Mouse (Mus musculus): ENCODE measurements around the gene Lamb1. TPM values are rescaled to one million over a fixed set of nuclear protein-coding genes. Genes with fewer than 3 reads are reported as not detected.

Gene Lamb1
- total RNA-seq, 2 experiments from 2014 or later = 10.8 to 13.2 TPM

- DNase-seq (ENCODE audit: low spot score) = no peak
These were observed 16.4 kb upstream of the Lamb1 start for GRCm38 (mm10) chr12:31248681-31249080.

GRCm38 (mm10) chr12:31252259-31252658, 12.8 kb upstream of the Lamb1 start:
- DNase-seq (ENCODE audit: low spot score) = no peak

- no peak for DNase-seq (ENCODE audit: low spot score)
These were observed 10.1 kb upstream of the Lamb1 start for GRCm38 (mm10) chr12:31254978-31255377.

- no peak for DNase-seq (ENCODE audit: low spot score)
These were observed 8.7 kb upstream of the Lamb1 start for GRCm38 (mm10) chr12:31256121-31256903.

- DNase-seq (ENCODE audit: low spot score) = peak; percentile 36
These were observed 3.2 kb upstream of the Lamb1 start for GRCm38 (mm10) chr12:31261882-31262281.

GRCm38 (mm10) chr12:31263921-31264320, 1.1 kb upstream of the Lamb1 start:
- DNase-seq (ENCODE audit: low spot score) = no peak

GRCm38 (mm10) chr12:31265722-31266431, 843 bp downstream of the Lamb1 start:
- no peak for DNase-seq (ENCODE audit: low spot score)

- DNase-seq (ENCODE audit: low spot score) = no peak
These were observed 1.7 kb downstream of the Lamb1 start for GRCm38 (mm10) chr12:31266686-31267085.

GRCm38 (mm10) chr12:31267363-31267762, 2.3 kb downstream of the Lamb1 start:
- DNase-seq (ENCODE audit: low spot score) = no peak

- DNase-seq (ENCODE audit: low spot score) = no peak
These were observed 3.3 kb downstream of the Lamb1 start for GRCm38 (mm10) chr12:31268315-31268714.

GRCm38 (mm10) chr12:31269020-31269597, 4.1 kb downstream of the Lamb1 start:
- no peak for DNase-seq (ENCODE audit: low spot score)

- DNase-seq (ENCODE audit: low spot score) = no peak
These were observed 5.3 kb downstream of the Lamb1 start for GRCm38 (mm10) chr12:31270361-31270760.

- DNase-seq (ENCODE audit: low spot score) = no peak
These were observed 5.7 kb downstream of the Lamb1 start for GRCm38 (mm10) chr12:31270776-31271175.

GRCm38 (mm10) chr12:31271361-31272011, 6.5 kb downstream of the Lamb1 start:
- DNase-seq (ENCODE audit: low spot score) = no peak

GRCm38 (mm10) chr12:31272012-31272735, 7.1 kb downstream of the Lamb1 start:
- DNase-seq (ENCODE audit: low spot score) = no peak

GRCm38 (mm10) chr12:31272846-31273245, 7.8 kb downstream of the Lamb1 start:
- no peak for DNase-seq (ENCODE audit: low spot score)

GRCm38 (mm10) chr12:31273646-31274045, 8.6 kb downstream of the Lamb1 start:
- DNase-seq (ENCODE audit: low spot score) = no peak

- DNase-seq (ENCODE audit: low spot score) = no peak
These were observed 10.4 kb downstream of the Lamb1 start for GRCm38 (mm10) chr12:31275411-31275810.

GRCm38 (mm10) chr12:31278270-31278669, 13.2 kb downstream of the Lamb1 start:
- DNase-seq (ENCODE audit: low spot score) = no peak

- no peak for DNase-seq (ENCODE audit: low spot score)
These were observed 15.3 kb downstream of the Lamb1 start for GRCm38 (mm10) chr12:31280318-31280717.

- no peak for DNase-seq (ENCODE audit: low spot score)
These were observed 16.1 kb downstream of the Lamb1 start for GRCm38 (mm10) chr12:31281100-31281591.

Measured in gastrocnemius, adult 18-20 months (tissue).